Mouse (Mus musculus): ENCODE data around the gene Crxos.
"Not testable (repeated sequence)": the region's sequence is repeated elsewhere in the genome, so short reads cannot be mapped to it uniquely, and the experiment has no call there.

Gene Crxos

DNA sequence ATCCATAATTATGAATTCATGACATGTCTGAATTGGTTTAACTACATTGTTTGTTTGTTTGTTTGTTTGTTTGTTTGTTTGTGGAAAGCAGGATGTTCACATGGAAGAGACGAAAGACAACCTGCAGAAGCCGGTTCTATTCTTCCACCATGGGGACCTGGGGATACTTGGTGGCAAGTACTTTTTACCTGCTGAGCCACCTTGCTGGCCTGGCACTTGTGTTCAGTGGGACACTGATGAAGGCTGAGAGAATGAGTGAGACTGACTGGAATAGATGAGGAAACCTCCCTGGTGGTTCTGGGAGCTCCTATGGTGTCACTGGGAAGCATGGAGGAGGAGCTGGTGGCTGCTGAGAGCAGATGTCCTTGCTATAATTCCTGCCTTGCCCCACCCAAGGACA is at the start of gene Crxos:
Gene Crxos, plus strand, starts transcription at position 301 of the 400 bp plus-strand sequence.
- no peak for DNase-seq (ENCODE audit: low spot score)

- DNase-seq (ENCODE audit: low spot score), result no peak
Measured at GRCm38 (mm10) chr7:15839578-15839977, 42.8 kb upstream of the Crxos start, which contains the start of gene Obox6. Gene Obox6 (minus strand): TSS chr7:15839678.

DNA sequence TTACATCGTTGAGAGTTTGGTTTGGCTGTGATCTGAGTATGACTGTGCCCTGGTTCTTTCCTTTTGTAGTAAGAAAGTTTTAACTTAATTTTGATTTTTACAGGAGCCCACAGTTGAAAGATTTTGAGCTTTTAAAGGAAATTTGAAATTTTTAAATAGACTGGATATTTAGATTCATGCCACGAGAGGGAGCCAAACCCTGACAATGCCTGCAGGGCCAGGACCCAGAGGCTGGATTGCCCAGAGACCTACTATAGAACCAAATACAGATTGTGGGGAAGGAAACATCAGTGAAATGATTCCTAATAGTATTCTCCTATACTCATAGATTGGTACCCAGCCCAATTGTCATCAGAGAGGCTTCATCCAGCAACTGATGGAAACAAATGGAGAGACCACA is 22.8 kb upstream of the Crxos start:
- DNase-seq (ENCODE audit: low spot score), result no peak

GRCm38 (mm10) chr7:15864104-15864503 is 18.3 kb upstream of the Crxos start:
- no peak for DNase-seq (ENCODE audit: low spot score)

DNA sequence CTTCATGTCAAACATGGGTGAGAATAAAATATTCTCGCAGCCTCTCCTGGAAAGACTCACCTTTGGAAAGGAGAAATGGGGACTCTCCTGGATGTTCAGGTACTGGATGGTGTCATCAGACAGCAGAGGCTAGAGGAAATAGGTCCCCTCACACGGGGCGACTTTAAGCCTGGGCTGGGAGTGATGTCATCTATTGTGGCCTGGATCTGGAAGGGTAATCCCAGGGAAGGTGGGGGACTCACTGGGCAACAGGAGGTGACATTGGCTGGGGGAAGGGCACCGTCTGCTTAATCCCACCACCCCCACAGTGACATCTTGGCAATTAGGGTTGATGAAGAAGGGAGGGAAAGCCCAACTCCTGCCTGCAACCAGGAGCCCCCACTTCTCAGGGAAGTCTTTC is 2.7 kb upstream of the Crxos start, which contains the start of gene Crx:
Gene Crx, minus strand, starts transcription at position 213 of the 400 bp plus-strand sequence.
- no peak for DNase-seq (ENCODE audit: low spot score)

DNA sequence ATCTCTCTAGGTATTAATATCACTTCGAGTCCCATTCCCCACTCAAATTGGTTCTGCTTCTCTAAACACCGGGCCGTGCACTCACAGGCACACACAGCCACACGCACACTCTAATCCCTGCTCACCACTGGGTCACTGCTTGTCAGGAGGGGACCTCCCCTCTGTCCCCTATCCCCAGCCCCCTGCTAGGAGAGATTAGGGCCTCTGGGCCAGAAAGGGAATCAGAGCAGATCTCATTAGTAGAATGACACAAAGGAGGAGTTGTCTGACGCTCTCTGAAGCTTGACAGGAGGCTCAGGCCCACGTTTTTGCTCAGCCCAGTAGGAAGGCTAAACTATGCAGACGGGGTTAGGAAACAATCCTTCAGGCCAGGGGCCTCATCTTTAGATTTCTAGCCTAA is 1.0 kb upstream of the Crxos start:
- DNase-seq (ENCODE audit: low spot score), result no peak

GRCm38 (mm10) chr7:15881831-15882230 is 586 bp upstream of the Crxos start:
- no peak for DNase-seq (ENCODE audit: low spot score)

DNA sequence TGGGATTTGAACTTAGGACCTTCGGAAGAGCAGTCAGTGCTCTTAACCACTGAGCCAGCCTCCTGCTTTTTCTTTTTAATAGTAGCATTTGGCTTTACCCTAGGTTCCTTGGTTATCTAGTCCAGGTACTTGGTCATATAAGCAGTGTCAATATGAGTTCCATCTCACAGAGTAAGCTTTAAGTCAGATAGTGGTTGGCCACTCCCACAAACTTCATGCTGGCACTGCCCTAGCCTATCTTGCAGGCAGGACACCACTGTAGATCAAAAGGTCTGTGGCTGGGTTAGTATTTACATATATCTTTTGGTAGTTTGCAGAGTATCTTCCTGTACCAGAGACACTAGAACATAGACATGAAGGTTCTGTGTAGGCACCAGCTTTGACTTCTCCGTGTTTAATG is 1.7 kb downstream of the Crxos start:
- no peak for DNase-seq (ENCODE audit: low spot score)

DNA sequence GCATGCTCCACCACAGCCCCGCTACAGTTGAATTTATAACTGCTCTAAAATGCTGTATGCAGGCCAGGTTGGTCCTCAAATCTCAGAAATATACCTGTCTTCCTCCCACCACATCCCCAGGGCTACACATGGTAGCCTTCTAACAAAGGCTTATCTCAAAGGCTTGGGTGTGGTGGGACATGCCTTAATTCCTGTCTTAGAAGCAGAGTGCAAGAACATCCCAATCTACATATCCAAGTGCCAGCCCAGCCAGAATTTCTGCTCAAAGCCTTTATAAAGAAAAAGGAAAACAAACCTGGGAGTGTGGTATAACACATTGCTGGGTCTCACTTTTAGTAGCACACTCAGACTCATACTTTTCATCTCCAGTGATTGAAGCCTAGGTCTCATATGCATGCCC is 11.8 kb downstream of the Crxos start:
- DNase-seq (ENCODE audit: low spot score), result no peak

DNA sequence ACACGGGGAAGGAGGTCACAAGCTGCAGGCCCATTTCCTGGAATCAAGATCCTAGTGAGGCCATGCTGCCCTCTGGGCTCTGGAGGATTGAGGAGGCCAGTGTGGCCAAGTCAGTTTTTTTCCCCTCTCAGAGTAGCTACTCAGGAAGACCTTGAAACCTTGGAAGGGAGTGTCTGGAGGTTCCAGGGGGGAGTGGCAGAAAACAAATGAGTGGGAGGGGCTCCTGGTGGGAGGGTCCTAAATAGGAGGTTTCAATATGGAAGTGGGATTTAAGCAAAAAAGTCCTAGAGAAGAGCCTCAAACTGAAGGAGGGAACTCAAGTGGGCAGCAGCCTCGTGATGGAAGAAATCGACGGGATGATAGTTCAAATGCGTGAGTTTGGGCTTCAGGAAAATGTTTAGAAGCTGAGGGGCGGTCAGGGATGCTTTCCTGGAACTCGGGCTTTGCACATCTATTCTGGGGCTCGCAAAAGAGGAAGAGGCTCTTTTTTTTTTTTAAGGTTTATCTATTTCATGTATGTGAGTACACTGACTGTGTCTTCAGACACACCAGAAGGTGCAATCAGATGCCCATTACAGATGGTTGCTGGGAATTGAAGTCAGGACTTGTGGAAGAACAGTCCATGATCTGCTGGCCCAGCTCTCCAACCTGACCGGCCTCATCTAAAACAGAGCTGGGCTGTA is 19.1 kb downstream of the Crxos start:
- no peak for DNase-seq (ENCODE audit: low spot score)

DNA sequence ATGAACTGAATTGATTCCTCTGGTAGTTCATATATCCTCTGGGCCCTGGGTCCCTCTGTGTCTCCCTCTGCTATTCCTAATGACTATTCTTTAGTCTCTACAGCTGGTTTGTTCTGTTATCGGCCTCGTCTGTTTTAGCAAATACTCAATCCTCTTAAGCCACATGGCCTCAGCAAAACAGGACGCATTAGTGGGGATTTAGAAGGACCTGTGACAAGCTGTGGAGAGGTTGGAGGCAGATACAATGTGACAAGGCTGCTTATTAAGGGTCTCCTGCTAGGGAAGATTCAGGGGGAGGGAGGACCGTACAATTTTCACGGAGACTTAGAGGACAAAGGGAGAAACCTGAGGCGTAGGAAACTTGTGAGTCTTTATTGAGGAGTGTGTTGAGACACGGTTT is 23.4 kb downstream of the Crxos start:
- no peak for DNase-seq (ENCODE audit: low spot score)

GRCm38 (mm10) chr7:15906602-15907001 is 24.2 kb downstream of the Crxos start:
- DNase-seq (ENCODE audit: low spot score), result no peak

DNA sequence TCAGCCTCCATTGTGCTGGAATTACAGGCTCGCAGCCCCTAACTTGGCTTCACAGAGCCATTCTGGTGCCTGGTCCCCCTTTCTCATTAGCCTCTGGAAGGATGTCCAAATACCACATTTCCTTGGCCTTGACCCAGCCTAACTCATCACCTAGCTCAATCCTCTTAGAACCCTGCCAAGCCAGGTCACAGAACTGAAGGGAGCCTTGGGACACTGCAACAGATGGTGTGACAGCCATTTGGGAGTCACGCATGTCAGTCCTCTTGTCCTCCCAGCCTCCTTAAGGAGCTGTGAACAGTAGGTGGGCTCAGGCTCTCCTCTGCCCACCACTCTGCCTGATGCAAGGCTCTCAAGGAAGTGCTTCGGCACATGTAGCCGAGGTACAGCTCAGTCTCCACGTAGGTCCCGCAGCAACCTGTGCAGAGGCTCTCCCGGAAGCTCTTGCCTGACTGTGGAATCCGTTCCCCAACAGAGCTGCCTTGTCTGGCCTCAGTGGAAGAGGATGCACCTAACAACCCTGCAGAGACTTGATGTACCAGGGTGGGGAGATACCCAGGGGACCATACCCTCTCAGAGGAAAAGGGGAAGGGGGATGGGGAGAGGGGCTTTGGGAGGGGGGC is 25.7 kb downstream of the Crxos start:
- no peak for DNase-seq (ENCODE audit: low spot score)

DNA sequence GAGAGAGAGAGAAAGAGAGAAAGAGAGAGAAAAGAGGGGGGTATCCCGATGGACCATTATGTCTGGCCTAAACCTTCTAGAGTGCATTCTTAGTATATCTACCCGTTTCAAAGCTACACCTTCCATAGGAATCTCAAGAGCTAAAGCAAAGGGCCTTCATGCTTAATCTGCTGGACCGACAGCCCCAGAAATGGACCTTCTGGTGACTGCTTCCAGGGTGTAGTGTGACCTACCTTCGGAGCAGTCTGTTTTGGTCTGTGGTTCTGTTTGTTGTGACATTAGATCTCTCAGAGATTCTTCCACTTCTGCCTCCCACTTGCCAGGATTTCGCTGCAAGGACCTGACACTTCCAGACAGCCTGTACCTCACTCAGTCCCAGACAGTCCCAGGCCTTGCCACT is 28.1 kb downstream of the Crxos start:
- DNase-seq (ENCODE audit: low spot score), result no peak

DNA sequence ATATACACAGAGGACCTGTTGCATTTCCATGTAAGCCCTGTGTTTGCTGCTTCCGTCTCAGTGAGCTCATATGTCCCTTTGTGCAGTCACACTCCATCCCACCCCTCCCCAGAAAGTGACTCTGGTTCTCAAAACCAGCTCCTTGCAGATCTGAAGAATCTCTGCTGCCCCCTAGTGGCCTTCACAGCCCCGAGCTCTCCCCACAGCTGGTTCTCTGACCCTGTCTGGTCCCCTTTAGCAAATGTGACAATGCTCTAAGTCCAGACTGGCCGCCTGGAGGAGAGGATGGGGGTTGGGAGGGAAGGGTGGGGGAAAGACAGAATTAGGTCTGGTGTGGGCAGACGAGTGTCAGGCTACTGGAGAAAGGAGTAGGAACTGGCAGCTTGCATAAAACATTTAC is 29.8 kb downstream of the Crxos start:
- DNase-seq (ENCODE audit: low spot score), result peak; percentile 59

- peak; percentile 35 for DNase-seq (ENCODE audit: low spot score)
Measured at GRCm38 (mm10) chr7:15914252-15914651, 31.8 kb downstream of the Crxos start.

GRCm38 (mm10) chr7:15914751-15915150 is 32.3 kb downstream of the Crxos start:
- DNase-seq (ENCODE audit: low spot score), result no peak

DNA sequence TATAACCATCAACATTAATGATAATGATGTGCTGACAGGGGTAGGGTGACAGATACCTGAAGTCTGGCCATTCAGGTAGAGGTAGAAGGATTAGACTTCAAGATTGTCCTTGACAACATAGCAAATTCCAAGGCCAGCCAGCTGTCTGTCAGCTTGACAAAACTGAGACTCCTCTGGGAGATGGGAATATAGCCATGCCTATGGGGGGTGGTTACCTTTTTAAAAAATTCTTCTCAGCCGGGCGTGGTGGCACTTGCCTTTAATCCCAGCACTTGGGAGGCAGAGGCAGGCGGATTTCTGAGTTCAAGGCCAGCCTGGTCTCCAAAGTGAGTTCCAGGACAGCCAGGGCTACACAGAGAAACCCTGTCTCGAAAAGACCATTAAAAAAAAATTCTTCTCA is 33.3 kb downstream of the Crxos start:
- not testable (repeated sequence) for DNase-seq (ENCODE audit: low spot score)

DNA sequence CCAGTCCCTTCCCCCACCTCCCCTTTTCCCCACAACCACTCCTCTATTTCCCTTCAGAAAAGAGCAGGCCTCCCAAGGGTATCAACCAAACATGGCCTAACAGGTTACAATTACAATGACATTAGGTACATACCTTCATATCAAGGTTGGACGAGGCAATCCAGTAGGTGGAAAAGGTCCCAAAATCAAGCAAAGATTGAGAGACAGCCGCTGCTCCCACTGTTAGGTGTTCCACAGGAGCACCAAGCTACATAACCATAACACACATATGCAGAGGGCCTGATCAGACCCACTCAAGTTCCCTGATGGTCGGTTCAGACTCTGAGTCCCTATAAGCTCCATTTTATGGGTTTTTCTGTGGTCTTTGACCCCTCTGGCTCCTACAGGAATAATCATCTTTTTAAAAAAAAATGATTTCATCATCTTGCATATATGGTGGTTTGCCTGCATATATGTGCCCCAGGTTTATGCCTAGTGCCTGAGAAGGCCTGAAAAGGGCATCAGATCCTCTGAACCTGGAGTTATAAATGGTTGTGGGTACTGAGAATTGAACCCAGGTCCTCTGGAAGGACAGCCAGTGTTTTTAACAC is 33.8 kb downstream of the Crxos start:
- DNase-seq (ENCODE audit: low spot score), result no peak

- DNase-seq (ENCODE audit: low spot score), result no peak
Measured at GRCm38 (mm10) chr7:15916996-15917395, 34.6 kb downstream of the Crxos start.

GRCm38 (mm10) chr7:15918371-15918770 is 36.0 kb downstream of the Crxos start:
- DNase-seq (ENCODE audit: low spot score), result no peak

GRCm38 (mm10) chr7:15919947-15920346 is 37.5 kb downstream of the Crxos start:
- no peak for DNase-seq (ENCODE audit: low spot score)

DNA sequence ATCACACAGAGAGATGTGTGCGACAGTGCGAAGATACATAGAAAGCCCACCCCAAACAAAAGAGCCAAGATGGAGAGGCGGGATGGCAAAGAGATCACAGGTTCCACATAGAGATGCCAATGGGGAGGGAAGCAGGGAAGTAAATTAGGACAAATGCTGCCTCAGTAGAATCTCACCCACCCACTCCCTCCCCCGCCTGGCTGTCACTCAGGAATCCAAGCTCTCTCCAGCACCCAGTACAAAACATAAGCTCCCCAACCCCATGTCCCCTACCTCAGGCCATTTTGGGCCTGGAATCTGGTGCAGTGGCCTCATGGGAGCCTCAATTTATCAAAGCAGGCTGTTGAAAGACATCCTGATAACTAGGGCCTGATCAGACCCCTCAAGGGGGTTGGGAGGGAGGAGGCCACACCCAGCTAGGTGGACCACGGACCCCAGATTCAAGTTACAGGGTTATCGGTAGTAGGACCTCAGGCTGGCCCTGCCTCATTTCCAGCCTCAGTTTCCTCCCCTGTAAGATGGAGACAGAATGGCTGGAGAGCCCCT is 38.3 kb downstream of the Crxos start:
- DNase-seq (ENCODE audit: low spot score), result no peak

Measured in spleen, adult 12 weeks (tissue).